Mouse (Mus musculus): ENCODE measurements around the gene Tomm40l. TPM values are rescaled to one million over a fixed set of nuclear protein-coding genes. Genes with fewer than 3 reads are reported as not detected.
A peak's percentile ranks its signal among the peaks of the same experiment; 100 is the strongest.

Gene Tomm40l
- polyA plus RNA-seq, 1 experiment, result not detected

DNA sequence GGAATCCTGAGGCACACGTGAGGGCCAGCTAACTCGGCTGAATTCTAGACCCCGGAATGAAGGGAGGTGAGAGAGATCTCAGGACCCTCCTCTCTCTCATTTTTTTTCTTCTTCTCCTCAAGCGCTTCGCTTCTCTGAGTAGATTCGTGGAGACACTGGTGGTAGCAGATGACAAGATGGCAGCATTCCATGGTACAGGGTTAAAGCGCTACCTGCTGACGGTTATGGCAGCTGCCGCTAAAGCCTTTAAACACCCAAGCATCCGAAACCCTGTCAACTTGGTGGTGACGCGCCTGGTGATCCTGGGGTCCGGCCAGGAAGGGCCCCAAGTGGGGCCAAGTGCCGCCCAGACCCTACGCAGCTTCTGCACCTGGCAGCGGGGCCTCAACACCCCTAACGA lies 30.1 kb upstream of the Tomm40l start:
- Histone ChIP-seq H3K27ac (ENCODE audit: insufficient read depth, low read depth, low read length) (peak overlapping the region; percentile 48; the same call in 1 of the 2 replicates), H3K4me3 (ENCODE audit: insufficient read depth, low read depth, low read length) (no peak overlapping the region), H3K4me1 (ENCODE audit: control insufficient read depth, insufficient read depth, low read length) (peaks cover 36% of the 10 kb centered on the region)
- 65% methylated on average over 17 of the region's 17 CpGs for WGBS
- no peak for TF ChIP-seq POLR2A (IDR thresholded peaks at IDR 0.05; ENCODE audit: insufficient read depth, low read depth, low read length)
- no peak for TF ChIP-seq CTCF (IDR thresholded peaks at IDR 0.05; ENCODE audit: insufficient read depth, low read depth, low read length)

DNA sequence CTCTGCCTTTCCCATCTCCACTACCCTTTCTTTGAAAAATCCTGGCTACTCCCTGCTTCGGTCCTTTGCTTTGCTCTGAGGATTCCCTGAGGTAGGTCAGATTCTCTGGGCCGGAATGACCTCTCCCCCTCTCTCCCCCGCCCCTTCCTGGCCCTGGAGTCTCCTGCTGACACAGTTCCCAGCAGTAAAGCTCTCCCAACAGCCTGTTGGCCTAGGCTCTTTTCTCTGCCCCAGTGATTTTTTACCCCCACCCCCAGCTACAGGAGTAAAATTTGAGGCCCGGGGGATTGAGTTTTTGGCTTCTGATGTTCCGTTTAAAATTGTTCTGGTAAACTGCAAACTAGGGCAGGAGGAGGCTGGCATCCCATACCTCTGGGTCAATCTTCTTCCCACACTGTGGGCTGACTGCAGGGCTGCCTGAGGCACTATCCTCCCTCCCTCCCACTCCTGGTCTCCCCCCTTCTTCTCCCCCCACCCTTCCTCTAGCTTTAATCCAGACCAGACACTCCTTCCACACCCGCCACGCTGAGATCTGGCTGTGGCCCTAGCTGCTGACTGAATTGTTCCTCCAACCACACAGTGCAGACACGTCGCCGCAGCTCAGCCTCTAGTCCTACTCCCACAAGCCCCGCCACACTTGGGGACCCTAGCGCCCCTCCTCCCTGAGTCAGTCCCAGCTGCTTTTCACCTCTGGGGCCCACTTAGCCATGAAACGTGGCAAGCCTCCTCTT lies 29.4 kb upstream of the Tomm40l start:
- TF ChIP-seq CTCF (IDR thresholded peaks at IDR 0.05; ENCODE audit: insufficient read depth, low read depth, low read length) (no peak), POLR2A (IDR thresholded peaks at IDR 0.05; ENCODE audit: insufficient read depth, low read depth, low read length) (no peak)
- Histone ChIP-seq H3K4me3 (ENCODE audit: insufficient read depth, low read depth, low read length) (no peak overlapping the region), H3K27ac (ENCODE audit: insufficient read depth, low read depth, low read length) (peak overlapping the region; percentile 48; the same call in 1 of the 2 replicates), H3K4me1 (ENCODE audit: control insufficient read depth, insufficient read depth, low read length) (peaks cover 39% of the 10 kb centered on the region)
- 10% methylated on average over 13 of the region's 13 CpGs for WGBS

GRCm38 (mm10) chr1:171250680-171251593 lies 28.6 kb upstream of the Tomm40l start, which contains the start of gene Ndufs2:
Ndufs2 (minus strand) TSS chr1:171251388.
- peak within 1 kb of the TSS; percentile 48; the same call in 1 of the 2 replicates for H3K27ac ChIP-seq (ENCODE audit: insufficient read depth, low read depth, low read length)
- no peak for TF ChIP-seq POLR2A (IDR thresholded peaks at IDR 0.05; ENCODE audit: insufficient read depth, low read depth, low read length)
- no peak for TF ChIP-seq CTCF (IDR thresholded peaks at IDR 0.05; ENCODE audit: insufficient read depth, low read depth, low read length)
- WGBS, result 23% methylated on average over 26 of the region's 26 CpGs

GRCm38 (mm10) chr1:171249913-171250600 lies 27.7 kb upstream of the Tomm40l start, which contains the start of gene Adamts4:
Adamts4 (plus strand) TSS chr1:171250421.
- H3K27ac ChIP-seq (ENCODE audit: insufficient read depth, low read depth, low read length), result no peak within 1 kb of the TSS
- 5% methylated on average over 5 of the region's 5 CpGs for WGBS
- peak within 1 kb of the TSS; percentile 3 for H3K4me3 ChIP-seq (ENCODE audit: insufficient read depth, low read depth, low read length)
- H3K4me1 ChIP-seq (ENCODE audit: control insufficient read depth, insufficient read depth, low read length), result peaks cover 43% of the 10 kb centered on the region
- no peak for TF ChIP-seq CTCF (IDR thresholded peaks at IDR 0.05; ENCODE audit: insufficient read depth, low read depth, low read length)
- no peak for TF ChIP-seq POLR2A (IDR thresholded peaks at IDR 0.05; ENCODE audit: insufficient read depth, low read depth, low read length)

More at GRCm38 (mm10) chr1:171250680-171251593, 28.6 kb upstream of the Tomm40l start, which contains the start of gene Ndufs2:
- peak within 1 kb of the TSS; percentile 3 for H3K4me3 ChIP-seq (ENCODE audit: insufficient read depth, low read depth, low read length)
- H3K4me1 ChIP-seq (ENCODE audit: control insufficient read depth, insufficient read depth, low read length), result peaks cover 39% of the 10 kb centered on the region

- Histone ChIP-seq H3K27ac (ENCODE audit: insufficient read depth, low read depth, low read length) (no peak overlapping the region), H3K4me1 (ENCODE audit: control insufficient read depth, insufficient read depth, low read length) (peaks cover 44% of the 10 kb centered on the region), H3K4me3 (ENCODE audit: insufficient read depth, low read depth, low read length) (no peak overlapping the region)
- 59% methylated on average over 3 of the region's 3 CpGs for WGBS
- no peak for TF ChIP-seq POLR2A (IDR thresholded peaks at IDR 0.05; ENCODE audit: insufficient read depth, low read depth, low read length)
- no peak for TF ChIP-seq CTCF (IDR thresholded peaks at IDR 0.05; ENCODE audit: insufficient read depth, low read depth, low read length)
Measured at GRCm38 (mm10) chr1:171248386-171249226, 26.3 kb upstream of the Tomm40l start.

GRCm38 (mm10) chr1:171247916-171248315 lies 25.6 kb upstream of the Tomm40l start:
- TF ChIP-seq CTCF (IDR thresholded peaks at IDR 0.05; ENCODE audit: insufficient read depth, low read depth, low read length), result no peak
- TF ChIP-seq POLR2A (IDR thresholded peaks at IDR 0.05; ENCODE audit: insufficient read depth, low read depth, low read length), result no peak
- Histone ChIP-seq H3K4me1 (ENCODE audit: control insufficient read depth, insufficient read depth, low read length) (peaks cover 44% of the 10 kb centered on the region), H3K27ac (ENCODE audit: insufficient read depth, low read depth, low read length) (peak overlapping the region; percentile 60; the same call in 1 of the 2 replicates), H3K4me3 (ENCODE audit: insufficient read depth, low read depth, low read length) (no peak overlapping the region)
- 23% methylated on average over 4 of the region's 4 CpGs for WGBS

DNA sequence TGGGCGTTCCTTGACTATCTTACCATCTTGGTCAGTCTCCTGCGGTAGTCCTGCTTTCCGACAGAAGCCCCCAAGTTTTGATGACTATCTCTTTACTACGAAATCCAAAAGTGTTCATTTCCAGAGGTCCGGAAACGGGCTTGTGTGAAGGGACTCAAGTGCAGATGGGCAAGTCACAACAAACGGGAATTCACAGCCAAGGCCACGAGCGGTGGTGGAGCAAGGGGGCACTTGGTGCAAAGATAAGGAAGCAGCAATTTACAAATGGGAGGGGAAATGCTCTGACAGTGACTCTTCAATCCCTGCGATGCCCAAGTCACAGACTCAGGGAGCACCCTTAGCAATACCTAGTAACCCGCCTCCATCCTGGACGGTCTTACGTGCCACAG lies 25.1 kb upstream of the Tomm40l start:
- H3K4me1 ChIP-seq (ENCODE audit: control insufficient read depth, insufficient read depth, low read length), result peaks cover 39% of the 10 kb centered on the region
- H3K27ac ChIP-seq (ENCODE audit: insufficient read depth, low read depth, low read length), result peak overlapping the region; percentile 60
- WGBS, result 13% methylated on average over 13 of the region's 13 CpGs
- peak overlapping the region; percentile 41 for H3K4me3 ChIP-seq (ENCODE audit: insufficient read depth, low read depth, low read length)
- TF ChIP-seq CTCF (IDR thresholded peaks at IDR 0.05; ENCODE audit: insufficient read depth, low read depth, low read length) (no peak), POLR2A (IDR thresholded peaks at IDR 0.05; ENCODE audit: insufficient read depth, low read depth, low read length) (no peak)
